Mouse (Mus musculus): ENCODE measurements around the gene Polr1d.

Gene Polr1d

DNA sequence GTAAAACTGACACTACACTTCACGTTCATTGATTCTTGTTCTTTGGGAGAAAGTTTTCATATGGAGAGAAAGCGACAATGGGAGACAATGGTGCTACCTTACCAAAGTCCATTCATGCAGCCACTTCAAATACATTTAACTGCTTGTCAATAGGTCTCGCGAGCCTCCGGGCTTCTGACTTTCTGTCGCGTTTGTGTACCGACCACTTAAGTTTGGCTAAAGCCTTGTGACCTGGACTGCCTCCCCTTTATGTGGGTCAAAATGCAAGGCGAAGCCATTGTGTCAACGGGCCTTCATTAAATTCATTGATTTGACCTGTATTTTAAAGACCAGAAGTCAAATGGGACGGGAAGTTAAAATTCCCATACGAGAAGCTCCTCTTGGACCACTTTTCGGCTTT, 59.1 kb downstream of the Polr1d start:
- no peak for DNase-seq (ENCODE audit: low spot score)

DNA sequence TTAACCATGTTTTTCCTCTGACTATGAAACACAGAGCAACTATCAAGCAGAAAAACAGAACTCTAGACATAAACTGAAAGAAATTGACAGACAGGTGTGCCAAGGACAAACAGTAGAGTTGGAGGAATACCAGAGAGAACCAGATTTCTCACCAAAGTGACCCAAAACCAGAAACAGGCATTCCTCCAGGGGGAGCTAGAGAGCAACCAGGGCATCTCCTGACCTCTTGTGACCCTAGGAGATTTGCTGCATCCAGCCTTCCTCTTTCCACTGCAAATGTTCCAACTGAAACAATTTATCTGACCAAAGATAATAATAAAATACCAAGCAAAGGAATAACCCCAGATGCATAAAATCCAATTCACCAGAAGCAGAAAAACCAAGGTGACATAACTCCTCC, 70.5 kb downstream of the Polr1d start:
- no peak for DNase-seq (ENCODE audit: low spot score)

- no peak for DNase-seq (ENCODE audit: low spot score)
Observed at GRCm38 (mm10) chr5:147154806-147155371, 78.0 kb downstream of the Polr1d start.

GRCm38 (mm10) chr5:147155449-147156133, 78.7 kb downstream of the Polr1d start:
- no peak for DNase-seq (ENCODE audit: low spot score)

DNA sequence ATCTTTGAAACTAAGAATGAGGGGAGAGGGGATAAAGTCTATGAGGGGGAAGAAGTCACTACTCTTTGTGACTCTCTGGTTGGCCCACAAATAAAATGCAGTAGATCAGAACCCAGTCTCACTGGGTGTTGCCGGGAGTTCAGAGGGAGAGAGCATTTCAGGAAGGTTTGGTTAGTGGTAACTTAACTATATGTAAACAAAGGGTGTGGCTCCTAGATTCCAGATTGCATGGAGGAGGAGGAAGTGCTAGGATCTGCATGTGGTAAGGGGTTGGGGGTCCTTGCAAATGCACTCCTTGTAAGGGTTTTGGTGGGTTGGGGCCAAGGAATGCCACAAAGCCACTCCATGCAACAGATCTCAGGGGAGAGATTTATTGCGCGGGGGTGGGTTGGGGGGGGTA, 79.5 kb downstream of the Polr1d start:
- no peak for DNase-seq (ENCODE audit: low spot score)

DNA sequence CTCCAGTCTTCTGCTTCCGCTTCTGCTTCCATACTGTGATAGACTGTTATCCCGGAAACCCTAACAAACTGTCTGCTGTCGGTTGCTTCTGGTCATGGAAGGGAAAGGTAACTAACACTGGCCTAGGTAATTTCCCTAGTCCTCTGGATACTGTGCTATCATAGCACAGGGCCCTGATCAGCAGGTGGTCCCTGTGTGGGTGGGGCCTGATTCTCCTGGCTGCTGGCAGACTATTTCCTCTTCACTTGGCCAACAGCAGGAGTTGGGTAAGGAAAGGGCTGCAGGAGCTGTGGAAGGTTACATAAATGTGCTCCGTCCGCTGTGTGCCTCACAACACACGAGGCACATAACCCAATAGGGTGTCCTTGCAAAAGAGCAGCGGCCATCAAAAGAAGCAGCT, 80.6 kb downstream of the Polr1d start:
- no peak for DNase-seq (ENCODE audit: low spot score)

DNA sequence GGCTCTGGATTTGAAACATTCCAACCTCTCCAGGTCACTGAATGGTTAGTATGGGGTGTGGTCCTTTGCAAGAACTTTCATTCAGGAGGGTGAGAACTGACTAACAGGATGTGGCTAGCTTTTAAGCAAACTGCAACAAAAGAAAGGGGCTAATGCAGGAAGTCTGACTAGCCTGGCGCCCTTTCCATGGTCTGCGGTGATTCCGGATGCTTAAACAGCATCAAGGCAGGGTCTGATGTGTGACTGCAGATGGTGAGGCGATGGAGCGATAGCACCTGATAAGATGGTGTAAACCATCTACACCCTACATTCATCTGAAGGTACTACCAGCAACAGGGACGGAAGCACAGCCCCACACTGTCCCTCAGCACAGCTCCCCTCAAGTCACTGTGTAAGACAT, 82.5 kb downstream of the Polr1d start:
- no peak for DNase-seq (ENCODE audit: low spot score)

GRCm38 (mm10) chr5:147159792-147160191, 82.9 kb downstream of the Polr1d start:
- DNase-seq (ENCODE audit: low spot score), result no peak

Measured in testis, postnatal 14 days (tissue).